Mouse (Mus musculus) heart, adult 9 months (tissue): Measurements from ENCODE around the gene Proca1.

Experiments used
- DNase-seq, 2 experiments: peaks; one replicate each; pipeline ENCODE4 v3.0.0; 2022; ENCODE audit warnings: low spot score in 2 of 2

Proca1 gene

GRCm38 (mm10) chr11:78166161-78166560, 27.0 kb upstream of the Proca1 start:
- no peak for DNase-seq

- no peak for DNase-seq
Measured at GRCm38 (mm10) chr11:78166640-78167039, 26.6 kb upstream of the Proca1 start.

GRCm38 (mm10) chr11:78167257-78167959, 25.8 kb upstream of the Proca1 start:
- no peak for DNase-seq

- DNase-seq, result no peak
Measured at GRCm38 (mm10) chr11:78168541-78169468, 24.4 kb upstream of the Proca1 start.

GRCm38 (mm10) chr11:78170306-78170705, 22.9 kb upstream of the Proca1 start:
- no peak for DNase-seq

- no peak for DNase-seq
Measured at GRCm38 (mm10) chr11:78171328-78171727, 21.9 kb upstream of the Proca1 start.

- DNase-seq, result no peak
Measured at GRCm38 (mm10) chr11:78172034-78172747, 21.0 kb upstream of the Proca1 start.

- no peak for DNase-seq
Measured at GRCm38 (mm10) chr11:78172748-78173383, 20.3 kb upstream of the Proca1 start.

- DNase-seq, result no peak
Measured at GRCm38 (mm10) chr11:78174506-78174905, 18.7 kb upstream of the Proca1 start.

GRCm38 (mm10) chr11:78175771-78176401, 17.3 kb upstream of the Proca1 start:
- no peak for DNase-seq

GRCm38 (mm10) chr11:78176402-78176862, 16.8 kb upstream of the Proca1 start, which contains the start of the genes Nek8 and Tlcd1:
TSS of gene Nek8 (minus strand) at chr11:78176675.
TSS of gene Tlcd1 (plus strand) at chr11:78176711.
- peak; percentile 93 to 96 for DNase-seq

- no peak for DNase-seq
Measured at GRCm38 (mm10) chr11:78176905-78177331, 16.3 kb upstream of the Proca1 start.

GRCm38 (mm10) chr11:78177437-78177836, 15.8 kb upstream of the Proca1 start:
- DNase-seq, result no peak

GRCm38 (mm10) chr11:78177903-78178858, 15.0 kb upstream of the Proca1 start:
- peak; percentile 96 to 97 for DNase-seq

GRCm38 (mm10) chr11:78178859-78179437, 14.2 kb upstream of the Proca1 start:
- DNase-seq, result peak; percentile 55 to 57

GRCm38 (mm10) chr11:78179438-78179999, 13.7 kb upstream of the Proca1 start:
- DNase-seq, result no peak

GRCm38 (mm10) chr11:78180081-78180761, 13.0 kb upstream of the Proca1 start:
- DNase-seq, result no peak

- DNase-seq, result no peak
Measured at GRCm38 (mm10) chr11:78181830-78182357, 11.3 kb upstream of the Proca1 start.
